Mouse (Mus musculus) urinary bladder, postnatal 10 days (tissue): Measurements from ENCODE around the gene Erc1.

ENCODE experiments used
- DNase-seq: peaks from one replicate; pipeline ENCODE4 v3.0.0; 2022; ENCODE audit warnings: low spot score

The Erc1 gene

GRCm38 (mm10) chr6:119803239-119803638 lies 44.7 kb downstream of the Erc1 start:
- DNase-seq, result no peak

- no peak for DNase-seq
Measured at GRCm38 (mm10) chr6:119796911-119797486, 51.0 kb downstream of the Erc1 start.

- DNase-seq, result no peak
Measured at GRCm38 (mm10) chr6:119796291-119796690, 51.7 kb downstream of the Erc1 start.

- DNase-seq, result no peak
Measured at GRCm38 (mm10) chr6:119792562-119792961, 55.4 kb downstream of the Erc1 start.

DNA sequence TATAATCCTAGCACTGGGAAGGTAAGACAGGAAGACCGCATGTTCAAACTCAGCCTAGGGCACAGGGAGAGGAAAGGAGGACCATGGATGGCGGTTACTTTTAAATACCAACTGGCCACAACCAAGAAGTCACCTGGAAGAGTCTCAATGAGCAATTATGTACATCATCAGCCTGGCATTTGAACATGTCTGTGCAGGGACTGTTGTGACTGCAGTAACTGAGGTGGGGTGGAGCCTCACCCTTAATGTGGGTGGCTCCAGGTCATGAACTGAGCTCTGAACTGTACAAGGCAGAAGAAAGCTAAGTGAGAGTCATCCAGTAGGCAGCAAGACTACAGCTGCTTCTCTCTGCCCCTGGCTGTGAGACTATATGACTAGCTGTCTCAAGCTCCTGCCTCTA lies 65.6 kb downstream of the Erc1 start:
- no peak for DNase-seq

DNA sequence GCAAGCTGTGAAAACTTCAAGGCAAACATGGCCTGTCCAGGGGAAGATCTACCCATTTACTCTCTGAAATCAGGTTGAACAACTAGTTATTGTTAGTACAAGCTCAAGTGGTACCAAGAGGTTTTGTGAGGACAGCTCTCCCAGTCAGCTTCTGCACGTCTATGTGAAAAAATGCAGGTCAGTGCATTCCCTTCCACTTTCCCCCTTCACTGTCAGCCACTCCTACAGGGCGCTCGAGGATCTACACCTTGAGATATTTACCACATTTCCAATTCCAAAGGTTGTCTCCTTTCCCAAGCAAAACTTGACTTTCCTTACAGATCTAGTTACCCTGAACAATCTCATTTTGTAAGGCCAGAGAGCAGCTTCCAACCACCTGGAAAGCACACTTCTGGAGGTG lies 66.9 kb downstream of the Erc1 start:
- DNase-seq, result no peak

DNA sequence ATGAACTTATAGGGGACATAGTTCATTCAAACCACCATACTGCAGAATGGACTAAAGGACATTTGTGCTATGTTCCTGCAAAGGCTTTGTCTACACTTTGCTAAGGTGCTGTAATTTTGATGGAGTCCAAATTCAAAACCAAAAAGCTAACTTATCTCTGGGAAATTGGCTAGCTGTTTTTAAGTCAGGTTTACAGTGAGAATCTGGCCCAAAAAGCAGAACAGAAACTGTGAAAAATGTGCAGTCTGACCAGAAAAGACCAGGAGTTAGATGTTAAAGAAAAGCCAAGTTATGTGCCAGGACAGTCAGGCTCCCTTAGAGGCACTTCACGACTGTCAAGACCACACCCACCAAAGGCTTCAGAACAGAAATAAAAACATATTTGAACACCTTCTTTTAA lies 79.2 kb downstream of the Erc1 start:
- DNase-seq, result no peak

DNA sequence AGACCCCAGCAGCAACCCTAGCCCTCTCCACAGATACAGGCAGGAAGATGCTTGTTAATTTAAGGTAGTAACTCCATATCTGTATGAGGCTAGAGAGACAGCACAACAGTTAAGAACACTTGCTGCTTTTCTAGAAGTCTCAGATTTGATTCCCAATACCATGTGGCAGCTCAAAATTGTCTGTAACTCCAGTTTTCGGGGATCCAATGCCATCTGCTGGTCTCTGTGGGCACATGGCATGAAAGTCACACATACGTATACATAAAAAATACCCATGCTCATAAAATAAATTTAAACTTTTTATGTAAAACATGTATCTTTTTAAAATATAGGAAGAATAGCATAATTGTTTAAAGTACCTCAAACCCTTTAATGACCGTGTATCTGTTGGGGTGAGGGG lies 83.6 kb downstream of the Erc1 start:
- DNase-seq, result no peak

DNA sequence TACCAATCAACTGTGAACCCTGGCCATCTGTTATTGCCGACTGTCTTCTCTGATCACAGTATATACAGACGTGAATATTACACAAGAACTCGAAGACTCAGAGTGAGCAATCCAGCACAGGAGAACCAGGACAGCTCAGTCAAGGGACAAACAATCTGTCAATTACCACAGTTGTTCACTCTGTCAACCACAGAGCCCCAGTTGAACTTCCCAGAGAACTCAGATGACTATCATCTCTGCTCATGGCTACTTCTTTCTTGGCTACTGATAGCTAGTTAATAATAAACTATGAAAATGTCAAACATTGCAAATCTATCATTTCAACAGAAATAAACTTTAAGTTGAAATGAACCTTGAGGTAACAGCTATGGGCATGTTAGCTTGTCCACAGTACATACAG lies 88.1 kb downstream of the Erc1 start:
- no peak for DNase-seq

GRCm38 (mm10) chr6:119758490-119758889 lies 89.5 kb downstream of the Erc1 start:
- DNase-seq, result no peak

GRCm38 (mm10) chr6:119757796-119758195 lies 90.2 kb downstream of the Erc1 start:
- DNase-seq, result no peak

DNA sequence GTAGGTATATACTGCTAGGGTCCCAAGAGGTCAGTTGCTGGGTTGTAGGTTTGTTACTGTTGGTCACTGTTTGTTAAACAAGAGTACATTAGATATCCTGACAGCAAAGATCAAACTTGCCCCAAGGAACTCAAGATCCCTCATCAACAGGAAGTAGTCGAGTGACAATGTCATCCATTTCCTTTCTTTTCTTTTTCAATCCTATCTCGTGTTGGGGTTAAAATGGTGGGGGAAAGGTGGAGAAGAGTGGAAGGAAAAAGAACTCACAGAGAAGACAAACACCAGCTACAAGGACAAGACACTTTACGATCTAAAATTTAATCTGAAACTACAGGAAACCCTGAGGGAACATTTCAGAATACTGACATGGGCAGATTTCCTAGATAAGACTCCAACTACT lies 92.1 kb downstream of the Erc1 start:
- DNase-seq, result no peak

GRCm38 (mm10) chr6:119749093-119749635 lies 98.8 kb downstream of the Erc1 start:
- no peak for DNase-seq

- no peak for DNase-seq
Measured at GRCm38 (mm10) chr6:119741861-119742260, 106.1 kb downstream of the Erc1 start.

DNA sequence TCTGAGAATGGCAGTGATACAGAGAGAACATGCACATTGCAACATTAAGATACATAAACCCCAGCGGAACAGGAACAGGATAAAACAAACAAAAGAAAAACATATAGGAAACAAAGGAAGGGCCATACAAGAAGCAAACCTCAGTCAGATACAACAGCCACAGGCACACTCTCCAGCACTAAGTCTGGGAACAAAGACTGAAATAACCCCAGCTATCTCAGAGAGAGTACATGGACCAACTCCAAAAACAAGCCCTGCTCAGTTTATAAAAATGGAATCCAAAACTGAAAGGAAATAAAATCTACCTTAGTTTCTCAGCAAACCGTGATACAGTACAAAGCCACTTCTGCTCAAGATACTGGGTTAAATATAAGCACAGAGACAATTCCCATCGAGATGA lies 107.4 kb downstream of the Erc1 start:
- no peak for DNase-seq

GRCm38 (mm10) chr6:119738638-119739375 lies 109.2 kb downstream of the Erc1 start:
- DNase-seq, result no peak

DNA sequence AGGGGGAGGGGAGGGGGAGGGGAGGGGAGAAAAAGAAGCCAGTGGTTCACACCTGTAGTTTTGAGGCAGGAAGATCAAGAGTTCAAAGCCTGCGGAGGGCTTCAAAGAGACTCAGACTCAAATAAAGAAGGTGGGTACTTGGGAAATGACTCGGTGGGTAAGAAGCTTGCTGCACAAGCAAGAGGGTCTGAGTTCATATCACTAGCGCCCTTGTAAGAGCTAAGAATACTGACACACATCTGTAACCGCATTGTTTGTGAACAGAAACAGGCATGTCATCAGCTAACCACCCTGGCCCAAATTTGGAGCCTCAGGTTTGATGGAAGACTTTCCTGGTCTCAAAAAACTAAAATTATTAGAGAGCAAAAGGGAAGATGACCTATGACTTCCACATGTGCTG lies 110.3 kb downstream of the Erc1 start:
- DNase-seq, result no peak

- DNase-seq, result no peak
Measured at GRCm38 (mm10) chr6:119735937-119736336, 112.0 kb downstream of the Erc1 start.

DNA sequence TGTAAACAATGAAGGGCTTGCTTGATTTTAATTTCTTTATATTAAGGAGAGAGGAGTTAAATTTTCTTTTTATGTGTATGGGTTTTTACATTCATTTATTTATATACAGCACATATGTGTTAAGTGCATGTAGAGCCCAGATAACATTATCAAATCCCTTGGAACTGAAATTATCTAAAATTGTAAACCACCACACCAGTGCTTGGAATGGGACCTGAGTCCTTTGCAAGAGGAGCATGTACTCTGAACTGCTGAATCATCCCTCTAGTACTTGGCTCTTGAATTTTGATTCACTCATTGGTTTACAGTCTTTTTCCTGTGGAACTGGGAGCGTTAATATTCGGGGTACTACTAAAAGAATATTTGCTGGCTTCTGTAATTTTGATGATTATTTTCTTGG lies 116.8 kb downstream of the Erc1 start:
- DNase-seq, result no peak

DNA sequence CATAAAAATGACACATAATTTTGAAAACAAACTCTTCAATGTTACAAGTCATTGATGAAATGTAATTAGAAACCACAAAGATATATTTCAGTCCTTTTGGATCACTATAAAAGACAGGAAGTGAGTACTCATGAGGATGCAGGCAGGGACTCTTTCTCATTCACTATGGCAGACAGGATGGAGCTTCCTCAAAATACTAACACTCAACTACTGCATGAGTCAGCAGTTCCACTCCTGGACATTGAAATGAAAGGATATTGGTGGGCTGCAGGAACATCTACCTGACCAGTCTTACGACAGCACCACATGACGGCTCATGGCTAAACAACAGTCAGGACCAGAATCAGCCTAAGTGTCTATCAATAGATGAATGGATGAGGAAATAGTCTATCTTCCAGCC lies 132.7 kb downstream of the Erc1 start:
- no peak for DNase-seq

GRCm38 (mm10) chr6:119713961-119714360 lies 134.0 kb downstream of the Erc1 start:
- DNase-seq, result no peak

DNA sequence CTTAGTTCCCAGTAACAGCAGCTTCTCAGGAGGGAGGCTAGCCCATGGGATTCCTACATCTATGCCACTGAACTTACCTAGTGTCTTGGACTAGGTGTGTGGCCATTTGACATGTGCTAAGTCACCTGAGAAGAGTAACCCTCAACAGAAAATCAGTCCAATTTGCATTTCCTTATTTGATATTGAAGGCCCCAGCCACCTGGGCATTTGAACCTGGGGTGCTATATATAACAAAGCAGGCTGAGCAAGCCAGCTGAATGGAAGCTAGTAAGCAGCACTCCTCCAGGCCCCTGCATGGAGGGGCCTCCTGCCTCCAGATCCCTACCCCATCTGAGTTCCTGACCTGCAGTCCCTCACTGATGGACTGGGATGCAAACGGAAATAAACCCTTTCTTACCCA lies 135.5 kb downstream of the Erc1 start:
- no peak for DNase-seq

- DNase-seq, result no peak
Measured at GRCm38 (mm10) chr6:119711649-119712305, 136.2 kb downstream of the Erc1 start.
